Mouse (Mus musculus) frontal cortex, postnatal 14 days (tissue): ENCODE results near the gene Myh2.

Source experiments
- DNase-seq, 2 experiments: peaks; one replicate each; pipeline ENCODE4 v3.0.0; 2022; ENCODE audit warnings: low spot score in 2 of 2

Gene Myh2

GRCm38 (mm10) chr11:67237481-67238079, 66.8 kb downstream of the Myh2 start, which contains the start of gene Myh4:
Myh4 (plus strand) TSS chr11:67238029.
- DNase-seq: no peak

GRCm38 (mm10) chr11:67241051-67241450, 70.2 kb downstream of the Myh2 start:
- DNase-seq: no peak
